Mouse (Mus musculus) embryonic facial prominence, embryonic 13.5 days (tissue): Measurements from ENCODE around the gene Lrwd1. TPM values are rescaled to one million over a fixed set of nuclear protein-coding genes. Genes with fewer than 3 reads are reported as not detected.

Experiments
- ATAC-seq: fragments of 200-750 bp; cut with Nextera tagmentation; 2 replicates; pipeline ENCODE4 v1.8.0; 2017; ENCODE audit warnings: low read depth; ENCODE audit not compliant: insufficient number of reproducible peaks, insufficient read depth, low FRiP score, low TSS enrichment
- H3K27ac ChIP-seq: fragments of 300-500 bp; sonication (generic); 2 replicates; pipeline ENCODE4 v1.5.1; 2015; ENCODE audit warnings: moderate library complexity, mild to moderate bottlenecking, inconsistent platforms
- H3K27me3 ChIP-seq: fragments of 300-500 bp; sonication (generic); 2 replicates; pipeline ENCODE4 v1.6.1; 2015; ENCODE audit warnings: mild to moderate bottlenecking, inconsistent platforms
- H3K36me3 ChIP-seq: fragments of 300-500 bp; sonication (generic); 2 replicates; pipeline ENCODE4 v1.6.1; 2015; ENCODE audit warnings: mild to moderate bottlenecking, inconsistent platforms
- H3K4me1 ChIP-seq: fragments of 300-500 bp; sonication (generic); 2 replicates; pipeline ENCODE4 v1.6.1; 2015; ENCODE audit warnings: inconsistent platforms
- H3K4me2 ChIP-seq: fragments of 300-500 bp; sonication (generic); 2 replicates; pipeline ENCODE4 v1.6.1; 2015; ENCODE audit warnings: moderate library complexity, mild to moderate bottlenecking, inconsistent platforms
- H3K4me3 ChIP-seq: fragments of 300-500 bp; sonication (generic); 2 replicates; pipeline ENCODE4 v1.5.1; 2015; ENCODE audit warnings: mild to moderate bottlenecking, inconsistent platforms
- H3K9ac ChIP-seq: fragments of 300-500 bp; sonication (generic); 2 replicates; pipeline ENCODE4 v1.6.1; 2015; ENCODE audit warnings: mild to moderate bottlenecking, inconsistent platforms
- H3K9me3 ChIP-seq: fragments of 300-500 bp; sonication (generic); 2 replicates; pipeline ENCODE4 v1.6.1; 2016; ENCODE audit warnings: inconsistent platforms
- WGBS: fragments of 180-500 bp; shearing (Covaris S2); methylation state at CpG from one replicate; pipeline ENCODE4 v1.1.7; 2015; ENCODE audit warnings: mixed read lengths; 5-methylcytosine and 5-hydroxymethylcytosine counted together
- polyA plus RNA-seq: library from polyadenylated mRNA; unstranded; fragments of >200 nt; fragmentation: Nextera tagmentation; extraction: Ambion mirVana; gene quantifications from 2 replicates; pipeline ENCODE4 v1.2.1, GENCODE M21; 2015

Lrwd1 gene
- polyA plus RNA-seq, result 41.7 and 42.1 TPM in 2 replicates

- ATAC-seq, result peak; percentile 86
- under 1% methylated on average over 60 of the region's 60 CpGs for WGBS
- H3K9me3 ChIP-seq, result no peaks in the 10 kb centered on the region
These were observed at the start of gene Lrwd1, which contains the start of gene Alkbh4 for GRCm38 (mm10) chr5:136135571-136136291. Gene Lrwd1 (minus strand): TSS chr5:136136074. Gene Alkbh4 (plus strand): TSS chr5:136136146.

GRCm38 (mm10) chr5:136183766-136184165, 47.9 kb upstream of the Lrwd1 start:
- 92% methylated on average over 7 of the region's 7 CpGs for WGBS
- no peaks in the 10 kb centered on the region for H3K4me1 ChIP-seq
- peaks cover 84% of the 10 kb centered on the region for H3K36me3 ChIP-seq
- no peak for ATAC-seq
- no peaks in the 10 kb centered on the region for H3K9me3 ChIP-seq
- H3K4me3 ChIP-seq, result no peak overlapping the region
- no peak overlapping the region for H3K4me2 ChIP-seq
- no peak overlapping the region for H3K27ac ChIP-seq
- no peak overlapping the region for H3K9ac ChIP-seq
- no peaks in the 10 kb centered on the region for H3K27me3 ChIP-seq

More at GRCm38 (mm10) chr5:136135571-136136291, at the start of gene Lrwd1, which contains the start of gene Alkbh4:
- Histone ChIP-seq H3K36me3 (peaks cover 60% of the 10 kb centered on the region), H3K27ac (peak within 1 kb of the TSS; percentile 39), H3K4me1 (peaks cover 22% of the 10 kb centered on the region), H3K9ac (peak within 1 kb of the TSS; percentile 88), H3K4me2 (peak within 1 kb of the TSS; percentile 68), H3K4me3 (peak within 1 kb of the TSS; percentile 79), H3K27me3 (no peaks in the 10 kb centered on the region)

DNA sequence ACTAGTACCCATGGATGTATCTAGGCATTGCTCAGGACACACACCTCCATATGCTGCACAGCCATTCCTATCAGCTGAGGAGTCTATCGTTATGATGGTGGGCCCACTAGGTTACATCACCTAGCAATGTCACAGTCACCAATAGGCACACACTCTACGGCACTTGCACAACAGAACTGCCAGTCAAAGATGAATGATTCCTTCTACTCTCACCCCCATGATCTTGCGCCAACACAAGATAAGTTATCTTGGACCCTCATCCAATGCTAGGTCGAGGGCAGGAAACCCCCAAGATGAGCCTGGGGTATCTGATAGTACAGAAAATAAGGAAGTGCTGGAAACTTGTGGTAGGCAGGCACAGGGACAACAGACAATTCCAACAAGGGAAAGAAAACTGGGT, 47.0 kb upstream of the Lrwd1 start:
- no peaks in the 10 kb centered on the region for H3K9me3 ChIP-seq
- ATAC-seq, result no peak
- peaks cover 84% of the 10 kb centered on the region for H3K36me3 ChIP-seq
- no peak overlapping the region for H3K4me3 ChIP-seq
- H3K27me3 ChIP-seq, result no peaks in the 10 kb centered on the region
- H3K4me2 ChIP-seq, result no peak overlapping the region
- H3K9ac ChIP-seq, result no peak overlapping the region
- no peaks in the 10 kb centered on the region for H3K4me1 ChIP-seq
- WGBS, result 96% methylated on average over 4 of the region's 4 CpGs
- H3K27ac ChIP-seq, result no peak overlapping the region

DNA sequence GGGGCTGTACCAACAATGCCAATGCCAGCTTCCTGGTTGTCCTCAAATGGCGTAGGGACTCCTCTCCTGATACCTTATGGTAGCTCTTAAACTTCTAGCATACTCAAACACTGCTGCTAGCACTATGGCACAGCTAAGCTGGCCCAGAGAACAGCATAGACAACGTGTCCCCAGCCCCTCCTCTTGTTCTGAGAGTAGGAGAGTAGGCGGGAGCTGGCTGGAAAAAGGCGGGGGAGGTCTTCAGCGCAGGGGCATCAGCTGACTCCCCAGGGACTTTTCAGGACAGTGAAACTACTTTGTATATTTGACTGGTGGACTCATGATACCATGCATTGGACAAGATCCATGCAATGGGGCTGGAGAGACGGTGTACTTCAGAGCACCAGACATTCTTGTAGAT, 46.2 kb upstream of the Lrwd1 start:
- Histone ChIP-seq H3K4me1 (no peaks in the 10 kb centered on the region), H3K27ac (no peak overlapping the region), H3K9ac (no peak overlapping the region), H3K36me3 (peaks cover 88% of the 10 kb centered on the region), H3K9me3 (no peaks in the 10 kb centered on the region), H3K4me2 (no peak overlapping the region), H3K27me3 (no peaks in the 10 kb centered on the region), H3K4me3 (no peak overlapping the region)
- WGBS, result 92% methylated on average over 6 of the region's 6 CpGs
- no peak for ATAC-seq

- Histone ChIP-seq H3K27ac (no peak overlapping the region), H3K36me3 (peaks cover 86% of the 10 kb centered on the region), H3K4me2 (no peak overlapping the region), H3K9ac (peak overlapping the region; percentile 16; the same call in 1 of the 2 replicates), H3K9me3 (no peaks in the 10 kb centered on the region), H3K4me3 (no peak overlapping the region), H3K4me1 (no peaks in the 10 kb centered on the region), H3K27me3 (no peaks in the 10 kb centered on the region)
- WGBS, result 90% methylated on average over 6 of the region's 6 CpGs
- ATAC-seq, result no peak
These were observed 45.3 kb upstream of the Lrwd1 start for GRCm38 (mm10) chr5:136181197-136181596.

DNA sequence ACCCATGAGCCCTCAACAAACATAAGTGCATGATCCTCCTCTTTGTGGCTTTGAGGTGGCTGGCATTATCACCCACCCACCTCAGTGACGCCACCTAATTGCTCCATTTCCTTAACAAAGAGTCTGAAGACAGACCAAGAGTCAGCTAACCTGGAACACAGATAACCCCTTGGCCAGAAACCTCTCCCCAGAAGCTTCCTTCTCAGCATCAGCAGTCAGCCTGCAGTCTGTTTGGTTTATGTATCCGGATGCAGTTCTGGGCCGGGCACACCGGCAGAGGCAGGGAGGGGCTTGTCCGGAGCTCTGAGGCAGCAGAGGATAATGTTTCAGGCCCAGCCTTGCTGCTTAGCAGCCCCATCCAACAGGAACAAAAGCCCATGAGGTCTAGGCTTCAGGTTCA, 43.7 kb upstream of the Lrwd1 start:
- peaks cover 75% of the 10 kb centered on the region for H3K36me3 ChIP-seq
- H3K4me2 ChIP-seq, result no peak overlapping the region

DNA sequence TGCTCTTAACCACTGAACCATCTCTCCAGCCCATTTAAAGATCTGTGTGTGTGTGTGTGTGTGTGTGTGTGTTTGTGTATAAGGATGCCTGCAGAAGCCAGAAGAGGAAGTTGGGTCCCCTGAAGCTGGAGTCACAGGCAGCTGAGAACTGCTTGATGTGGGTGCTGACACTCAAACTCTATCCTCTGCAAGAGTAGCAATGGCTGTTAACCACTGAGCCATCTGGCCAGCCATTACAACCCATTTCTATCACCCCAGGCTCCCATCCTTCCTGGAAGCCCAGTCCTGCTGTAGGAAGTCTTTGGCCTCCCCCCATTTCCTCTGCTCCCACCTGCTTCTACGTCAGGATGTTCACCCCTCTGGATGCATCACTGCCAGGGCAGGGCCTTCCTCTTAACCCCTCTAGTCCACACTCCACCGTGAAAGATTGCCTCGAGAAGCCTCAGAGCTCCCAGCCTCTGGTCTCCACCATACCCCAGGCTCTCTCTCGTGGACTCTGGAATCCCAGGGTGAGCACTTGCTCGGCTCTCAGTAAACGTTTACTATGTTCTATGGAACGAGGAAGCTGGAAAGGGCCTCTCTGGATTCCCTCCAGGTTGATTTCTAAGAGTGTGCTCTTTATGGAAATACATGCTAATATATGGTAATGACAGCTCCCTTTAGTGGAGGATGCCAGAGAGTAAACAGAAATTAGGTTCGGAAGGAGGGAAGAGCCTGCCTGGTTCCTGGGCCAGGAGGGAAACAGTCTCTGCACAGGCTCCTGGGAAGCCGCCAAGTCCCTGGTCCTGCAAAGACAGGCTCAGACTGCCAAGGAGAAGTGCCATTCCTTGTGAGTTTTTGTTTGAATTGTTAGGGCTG, 38.0 kb upstream of the Lrwd1 start:
- WGBS, result 48% methylated on average over 9 of the region's 9 CpGs
- ATAC-seq, result no peak
- Histone ChIP-seq H3K27ac (peak overlapping the region; percentile 55; the same call in 1 of the 2 replicates), H3K27me3 (no peaks in the 10 kb centered on the region), H3K9me3 (no peaks in the 10 kb centered on the region), H3K4me1 (peaks cover 24% of the 10 kb centered on the region), H3K36me3 (peaks cover 21% of the 10 kb centered on the region), H3K4me2 (no peak overlapping the region), H3K9ac (no peak overlapping the region), H3K4me3 (no peak overlapping the region)

More for the DNA sequence above, 43.7 kb upstream of the Lrwd1 start:
- no peak for ATAC-seq
- no peak overlapping the region for H3K27ac ChIP-seq
- H3K9ac ChIP-seq, result no peak overlapping the region
- H3K27me3 ChIP-seq, result no peaks in the 10 kb centered on the region
- WGBS, result 77% methylated on average over 5 of the region's 5 CpGs
- no peak overlapping the region for H3K4me3 ChIP-seq
- no peaks in the 10 kb centered on the region for H3K9me3 ChIP-seq
- no peaks in the 10 kb centered on the region for H3K4me1 ChIP-seq

- Histone ChIP-seq H3K9ac (no peak overlapping the region), H3K27me3 (no peaks in the 10 kb centered on the region), H3K4me2 (no peak overlapping the region), H3K9me3 (no peaks in the 10 kb centered on the region), H3K36me3 (peaks cover 16% of the 10 kb centered on the region), H3K4me3 (no peak overlapping the region), H3K27ac (no peak overlapping the region), H3K4me1 (peaks cover 24% of the 10 kb centered on the region)
- ATAC-seq, result no peak
- 80% methylated on average over 9 of the region's 9 CpGs for WGBS
These were observed 37.1 kb upstream of the Lrwd1 start for GRCm38 (mm10) chr5:136172939-136173338.

DNA sequence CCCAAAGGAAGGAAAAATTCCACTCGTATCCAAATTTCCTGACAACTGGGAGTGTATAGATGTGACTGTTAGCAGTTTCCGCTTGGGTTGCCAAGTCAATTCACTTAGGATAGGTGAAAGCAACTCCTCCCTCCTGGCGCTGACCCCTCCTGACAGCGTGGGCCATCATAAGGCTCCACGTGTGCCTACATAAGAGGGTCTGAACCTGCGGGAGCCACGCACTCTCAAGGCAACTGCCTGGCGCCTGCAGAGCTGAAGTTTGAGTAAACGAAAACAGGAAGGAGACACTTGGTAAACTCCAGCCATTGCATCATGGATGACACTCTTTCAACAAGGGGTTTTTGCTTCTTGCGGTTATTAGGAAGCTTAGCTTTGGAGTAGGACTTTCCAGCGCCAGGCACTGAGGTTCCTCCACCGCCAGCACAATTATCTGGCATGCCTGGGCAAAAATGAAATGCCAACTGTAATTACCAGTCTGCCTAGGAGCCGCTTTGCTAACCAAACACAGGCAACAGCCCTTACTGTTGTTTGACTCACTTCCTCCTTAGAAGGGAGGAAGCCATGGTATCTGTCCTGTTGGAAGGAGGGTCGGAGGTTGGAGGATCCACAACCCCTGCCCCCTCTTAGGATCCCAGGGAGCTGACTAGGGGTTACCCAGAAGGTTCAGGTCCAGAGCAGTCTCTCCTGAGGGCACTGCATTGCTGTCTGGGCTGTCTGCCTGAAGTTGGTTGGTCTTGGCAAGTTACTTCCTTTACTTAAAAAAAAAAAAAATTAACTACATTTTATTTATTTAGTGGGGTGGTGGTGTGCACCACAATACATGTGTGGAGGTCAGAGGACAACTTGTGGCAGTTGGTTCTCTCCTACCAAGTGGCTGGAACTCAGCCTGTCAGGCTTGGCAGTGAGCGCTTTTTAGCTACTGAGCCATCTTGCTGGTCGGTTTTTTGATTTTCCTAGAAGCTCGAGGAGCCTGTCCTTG, 35.8 kb upstream of the Lrwd1 start:
- Histone ChIP-seq H3K27me3 (no peaks in the 10 kb centered on the region), H3K27ac (peak overlapping the region; percentile 75), H3K36me3 (peaks cover 12% of the 10 kb centered on the region), H3K4me2 (peak overlapping the region; percentile 92), H3K4me3 (peak overlapping the region; percentile 62), H3K9ac (peak overlapping the region; percentile 81), H3K4me1 (peaks cover 24% of the 10 kb centered on the region), H3K9me3 (no peaks in the 10 kb centered on the region)
- no peak for ATAC-seq
- WGBS, result 30% methylated on average over 17 of the region's 17 CpGs

DNA sequence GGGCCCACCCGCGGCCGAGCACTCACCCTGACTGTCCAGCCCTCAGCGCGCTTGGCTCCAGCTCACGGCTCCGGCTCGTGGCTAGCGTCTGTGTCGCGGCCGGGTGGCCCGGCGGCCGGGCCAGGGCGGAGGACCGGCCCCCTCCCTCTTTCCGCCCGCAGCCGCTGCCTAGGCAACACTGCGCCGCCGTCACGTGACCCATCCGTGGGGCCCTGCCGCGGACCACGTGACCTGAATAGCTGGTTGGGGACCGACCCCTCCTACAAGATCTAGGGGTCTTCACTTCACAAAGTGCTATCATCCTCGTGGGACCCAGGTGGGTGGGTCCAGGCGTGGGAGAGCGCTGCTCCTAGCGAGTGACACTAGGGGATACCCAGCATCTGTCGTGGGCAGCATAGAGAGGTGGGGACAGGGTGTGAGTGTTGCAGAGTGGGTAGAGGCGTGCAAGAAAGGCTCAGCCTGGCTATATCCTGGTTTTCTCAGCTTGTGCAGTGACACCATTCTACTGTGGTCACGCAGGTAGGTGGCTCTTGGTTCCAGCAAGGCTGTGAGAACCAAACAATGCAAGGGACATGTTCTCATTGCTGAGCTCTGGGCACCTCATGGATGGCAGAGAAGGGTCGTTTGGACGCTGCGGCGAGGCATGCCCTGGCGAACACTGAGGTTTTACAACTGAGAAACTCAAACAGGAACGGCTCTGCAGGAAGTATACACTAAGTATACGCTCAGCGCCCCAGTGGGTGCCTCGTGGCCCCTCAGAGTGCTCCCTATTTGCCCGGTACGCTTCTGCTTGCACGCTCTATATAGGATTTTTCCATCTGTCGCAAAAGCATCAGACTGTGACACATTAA, 34.9 kb upstream of the Lrwd1 start, which contains the start of gene Orai2:
TSS of gene Orai2 (minus strand) at position 202 of the 851 bp plus-strand sequence.
- Histone ChIP-seq H3K9ac (peak within 1 kb of the TSS; percentile 81), H3K36me3 (peaks cover 12% of the 10 kb centered on the region), H3K9me3 (no peaks in the 10 kb centered on the region), H3K27me3 (no peaks in the 10 kb centered on the region), H3K27ac (peak within 1 kb of the TSS; percentile 75), H3K4me3 (peak within 1 kb of the TSS; percentile 62), H3K4me1 (peaks cover 24% of the 10 kb centered on the region), H3K4me2 (peak within 1 kb of the TSS; percentile 92)
- peak; percentile 81 for ATAC-seq
- WGBS, result 5% methylated on average over 48 of the region's 49 CpGs
